Mouse (Mus musculus): ENCODE data around the gene Hist1h2bk.

Gene Hist1h2bk

DNA sequence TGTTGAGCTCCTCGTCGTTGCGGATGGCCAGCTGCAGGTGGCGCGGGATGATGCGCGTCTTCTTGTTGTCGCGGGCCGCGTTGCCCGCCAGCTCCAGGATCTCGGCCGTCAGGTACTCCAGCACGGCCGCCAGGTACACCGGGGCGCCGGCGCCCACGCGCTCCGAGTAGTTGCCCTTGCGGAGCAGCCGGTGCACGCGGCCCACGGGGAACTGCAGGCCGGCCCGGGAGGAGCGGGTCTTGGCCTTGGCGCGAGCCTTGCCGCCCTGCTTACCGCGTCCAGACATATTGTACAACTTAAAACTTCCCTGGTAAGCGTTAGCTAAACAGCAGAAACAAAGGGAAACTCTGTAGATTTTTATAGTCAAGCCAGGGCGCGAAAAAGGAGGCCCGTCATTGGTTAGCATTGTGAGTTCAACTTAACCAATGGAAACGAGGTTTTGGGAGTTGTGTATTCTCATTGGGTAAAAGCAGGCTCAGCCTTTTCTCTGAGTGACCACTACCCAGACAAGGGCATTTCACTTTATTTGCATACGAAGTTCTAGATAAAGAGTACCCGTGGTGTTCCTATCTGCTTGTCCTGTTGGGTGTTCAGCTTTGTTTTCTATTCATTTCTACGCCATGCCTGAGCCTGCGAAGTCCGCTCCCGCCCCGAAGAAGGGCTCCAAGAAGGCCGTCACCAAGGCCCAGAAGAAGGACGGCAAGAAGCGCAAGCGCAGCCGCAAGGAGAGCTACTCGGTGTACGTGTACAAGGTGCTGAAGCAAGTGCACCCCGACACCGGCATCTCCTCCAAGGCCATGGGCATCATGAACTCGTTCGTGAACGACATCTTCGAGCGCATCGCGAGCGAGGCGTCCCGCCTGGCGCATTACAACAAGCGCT, at the start of gene Hist1h2bk, which contains the start of gene Hist1h2ah:
Gene Hist1h2bk, plus strand, starts transcription at position 604 of the 882 bp plus-strand sequence.
Gene Hist1h2ah, minus strand, starts transcription at position 302 of the 882 bp plus-strand sequence.
- in situ Hi-C loops (cut with MboI; ENCODE audit: low pct_unique_long_range_greater_than_20kb in 1 of 2, low sequenced_read_pairs in 2 of 2, unreplicated experiment in 1 of 2): loop anchor here (10.0 to 25.0 kb wide), 4 partner anchors 173 to 1702 kb away; partner anchors contain the start of genes Hist1h1c (in 1 of the 2), Hist1h2ai (in 1 of the 2), Hist1h2bb (in 1 of the 2) and Hist1h2bl (in 1 of the 2)

DNA sequence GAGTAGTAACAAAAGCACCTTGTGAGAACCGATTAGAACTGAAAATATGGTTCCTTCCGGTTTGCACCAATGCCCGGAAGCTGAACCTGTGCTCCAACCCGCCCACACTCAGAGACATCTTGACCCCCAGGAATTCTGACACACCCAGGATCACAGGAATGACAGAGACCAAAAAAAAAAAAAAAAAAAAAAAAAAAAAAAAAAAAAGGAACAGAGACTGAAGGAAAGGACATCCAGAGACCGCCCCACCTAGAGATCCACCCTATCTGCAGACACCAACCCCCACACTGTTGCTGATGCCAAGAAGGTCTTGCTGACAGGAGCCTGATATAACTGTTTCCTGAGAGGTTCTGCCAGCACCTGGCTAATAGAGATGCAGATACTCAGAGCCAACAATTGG, 43.1 kb upstream of the Hist1h2bk start:
- in situ Hi-C loops (cut with MboI; ENCODE audit: low pct_unique_long_range_greater_than_20kb in 1 of 2, low sequenced_read_pairs in 2 of 2, unreplicated experiment in 1 of 2): no loop called here

DNA sequence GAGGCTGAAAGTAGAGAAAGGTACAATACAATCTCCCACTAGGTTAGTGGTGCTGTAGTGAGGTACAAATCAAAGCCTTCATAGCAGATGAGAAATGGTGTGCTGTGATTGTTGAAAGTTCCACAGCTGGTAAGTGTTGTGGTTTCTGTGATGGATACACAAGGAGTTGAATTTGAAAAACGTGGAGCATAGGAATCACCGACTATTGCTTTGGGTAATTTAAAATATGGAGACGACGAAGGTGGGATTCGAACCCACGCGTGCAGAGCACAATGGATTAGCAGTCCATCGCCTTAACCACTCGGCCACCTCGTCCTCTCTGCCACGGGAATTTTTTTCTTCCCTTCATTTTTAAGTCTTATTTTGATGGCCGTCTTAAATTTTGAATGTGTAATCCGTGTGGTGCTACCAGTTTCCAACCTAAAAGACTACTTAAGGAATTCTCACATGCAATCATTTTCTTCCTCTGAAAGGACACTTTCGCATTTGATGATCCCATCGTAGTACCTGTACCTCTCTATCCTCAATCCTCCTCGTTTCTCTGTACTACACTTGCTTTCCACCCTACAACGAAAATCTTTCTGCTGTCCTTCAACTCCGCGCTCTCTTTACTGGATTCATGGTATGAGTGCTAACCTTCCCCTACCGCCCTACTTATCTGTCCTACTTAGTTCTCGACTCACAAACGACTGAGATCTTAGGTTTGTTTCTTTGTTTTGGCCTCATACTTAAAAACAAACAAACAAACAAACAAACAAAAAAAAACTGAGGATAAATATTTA, 41.5 kb upstream of the Hist1h2bk start:
- in situ Hi-C loops (cut with MboI; ENCODE audit: low pct_unique_long_range_greater_than_20kb in 1 of 2, low sequenced_read_pairs in 2 of 2, unreplicated experiment in 1 of 2): no loop called here

DNA sequence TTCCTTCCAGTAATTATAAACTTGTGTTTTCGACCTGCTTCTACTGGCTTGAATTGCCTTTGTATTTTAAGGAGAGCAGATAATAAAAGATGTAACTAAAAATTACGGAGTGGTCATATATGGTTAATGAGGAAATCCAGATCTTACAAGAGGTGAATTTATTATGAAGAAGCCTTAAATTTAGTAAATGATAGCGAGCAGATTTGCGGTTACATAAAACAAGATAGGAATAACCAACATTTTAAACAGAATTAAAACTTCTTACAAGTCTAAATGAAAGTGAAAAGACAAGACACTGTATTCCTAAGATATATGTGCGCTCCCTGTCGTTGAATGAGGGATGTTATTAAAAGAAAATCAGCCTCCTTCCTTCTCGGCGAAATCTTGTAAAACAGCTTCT, 40.8 kb upstream of the Hist1h2bk start:
- in situ Hi-C loops (cut with MboI; ENCODE audit: low pct_unique_long_range_greater_than_20kb in 1 of 2, low sequenced_read_pairs in 2 of 2, unreplicated experiment in 1 of 2): no loop called here

DNA sequence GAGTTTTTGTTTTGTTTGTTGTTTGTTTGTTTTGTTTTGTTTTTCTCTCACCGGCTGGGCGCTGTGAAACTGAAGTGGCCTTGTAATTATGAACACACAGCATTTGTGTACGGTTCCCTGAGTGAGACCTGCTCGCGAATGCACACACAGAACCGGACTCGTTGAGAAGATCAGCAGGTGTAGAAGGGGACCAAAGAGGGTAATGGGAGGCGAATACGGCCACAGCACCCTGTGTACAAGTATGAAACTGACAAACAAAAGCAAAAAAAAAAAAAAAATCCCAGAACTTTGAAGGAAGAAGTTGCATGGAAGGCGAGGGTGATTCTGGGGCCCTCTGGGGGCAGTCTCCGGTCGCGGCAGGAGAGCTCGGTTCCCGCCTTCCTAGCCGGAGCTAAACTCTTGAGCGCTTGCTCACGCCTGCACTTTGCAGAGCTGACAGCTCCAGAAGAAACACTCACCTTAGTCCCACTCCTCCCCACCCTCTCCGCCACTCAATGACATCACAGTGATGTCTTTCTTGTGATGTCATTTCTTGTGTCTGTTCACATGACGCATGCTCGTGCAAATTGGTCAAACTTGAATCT, 40.2 kb upstream of the Hist1h2bk start:
- in situ Hi-C loops (cut with MboI; ENCODE audit: low pct_unique_long_range_greater_than_20kb in 1 of 2, low sequenced_read_pairs in 2 of 2, unreplicated experiment in 1 of 2): no loop called here

DNA sequence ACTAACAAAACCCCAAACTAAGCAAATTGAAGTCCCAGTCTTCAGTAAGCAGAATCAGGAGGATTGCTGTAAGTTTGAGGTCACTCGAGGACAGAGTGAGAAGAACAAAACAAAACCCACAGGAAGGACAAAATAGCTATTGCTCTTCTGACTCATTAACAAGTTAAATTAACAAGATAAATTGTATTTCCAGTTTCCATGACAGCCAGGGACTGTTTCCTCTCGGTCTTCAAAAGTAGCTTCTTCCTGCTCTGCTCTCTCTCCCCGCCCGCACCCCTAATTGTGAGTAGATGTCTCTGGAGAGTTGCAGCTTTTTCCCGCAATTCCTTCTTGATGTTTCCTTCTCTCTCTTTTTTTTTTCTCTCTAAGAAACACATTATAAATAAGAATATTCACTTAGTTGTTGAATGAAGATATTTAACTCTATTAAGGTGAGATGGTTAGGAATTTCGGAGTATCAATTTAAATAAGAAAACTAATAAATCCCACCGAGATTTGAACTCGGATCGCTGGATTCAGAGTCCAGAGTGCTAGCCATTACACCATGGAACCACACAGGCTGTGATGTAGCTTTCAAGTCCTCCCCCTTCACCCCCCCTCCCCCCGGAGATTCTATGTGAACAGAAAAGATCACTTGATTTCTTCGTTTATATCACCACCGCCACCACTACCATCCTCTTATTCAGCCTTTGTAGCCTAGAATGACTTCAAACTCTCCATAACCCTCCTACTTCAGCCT, 39.4 kb upstream of the Hist1h2bk start:
- in situ Hi-C loops (cut with MboI; ENCODE audit: low pct_unique_long_range_greater_than_20kb in 1 of 2, low sequenced_read_pairs in 2 of 2, unreplicated experiment in 1 of 2): no loop called here

DNA sequence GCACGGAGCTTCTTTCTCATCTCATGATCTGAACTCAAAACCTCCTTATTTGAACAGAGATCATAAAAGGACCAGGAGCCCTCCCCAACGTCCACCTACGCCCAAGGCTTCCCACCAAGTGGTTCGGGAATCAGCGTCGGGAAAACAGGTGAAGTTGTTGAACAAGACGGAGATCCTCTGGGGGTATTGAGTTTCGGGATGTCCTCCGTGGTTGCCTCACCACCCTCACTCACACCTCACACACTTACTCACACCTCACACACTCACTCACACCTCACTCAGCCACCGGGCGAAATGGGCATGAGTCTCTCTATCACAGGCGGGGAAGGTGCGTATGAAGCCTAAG, 38.9 kb upstream of the Hist1h2bk start:
- in situ Hi-C loops (cut with MboI; ENCODE audit: low pct_unique_long_range_greater_than_20kb in 1 of 2, low sequenced_read_pairs in 2 of 2, unreplicated experiment in 1 of 2): no loop called here

DNA sequence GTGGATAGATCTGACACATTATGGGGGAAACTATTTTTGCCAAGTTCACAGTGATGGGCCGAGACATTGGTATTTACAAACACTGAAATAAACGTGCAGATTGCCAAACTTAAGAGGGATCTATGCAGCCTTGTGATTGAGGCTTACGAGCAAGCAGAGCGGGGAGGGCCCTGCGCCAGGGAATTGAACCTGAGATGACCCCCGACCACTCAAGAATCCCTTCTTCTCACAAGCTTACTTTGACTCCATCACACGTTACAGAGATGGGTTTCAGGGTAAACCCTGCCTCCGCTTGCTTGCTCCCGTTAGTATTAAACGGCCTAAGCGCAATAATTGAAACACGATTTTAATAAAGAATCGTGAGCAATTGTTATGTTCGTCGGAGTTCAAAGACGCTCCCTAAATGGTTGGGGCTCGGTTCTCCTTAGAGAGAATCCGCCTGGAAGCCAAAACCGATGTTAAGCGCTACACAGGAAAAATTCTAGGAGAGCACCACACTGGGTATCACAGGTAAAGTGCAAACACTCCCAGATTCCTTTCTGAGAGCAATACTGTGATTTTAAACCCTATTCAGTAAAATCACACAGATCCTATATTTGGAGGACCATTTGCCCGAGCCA, 38.4 kb upstream of the Hist1h2bk start:
- in situ Hi-C loops (cut with MboI; ENCODE audit: low pct_unique_long_range_greater_than_20kb in 1 of 2, low sequenced_read_pairs in 2 of 2, unreplicated experiment in 1 of 2): no loop called here

DNA sequence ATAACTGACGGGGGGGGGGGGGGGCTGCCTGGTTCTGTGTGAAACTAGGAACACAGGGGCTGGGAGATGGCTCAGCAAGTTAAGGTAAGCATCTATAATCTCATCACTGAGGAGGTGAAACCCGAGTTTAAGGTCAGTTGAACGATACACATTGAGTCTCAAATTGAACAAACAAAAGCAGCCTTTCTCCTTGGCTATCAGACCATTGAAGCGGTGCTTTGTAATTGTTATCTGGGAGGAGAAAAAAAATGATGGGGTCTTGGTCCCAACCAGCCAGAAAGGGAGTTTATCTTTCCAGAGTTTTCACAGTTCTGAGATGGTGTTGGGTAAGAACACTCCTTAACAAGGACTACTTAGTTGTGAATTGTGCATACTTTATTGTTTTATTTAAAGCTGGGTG, 37.8 kb upstream of the Hist1h2bk start:
- in situ Hi-C loops (cut with MboI; ENCODE audit: low pct_unique_long_range_greater_than_20kb in 1 of 2, low sequenced_read_pairs in 2 of 2, unreplicated experiment in 1 of 2): no loop called here

DNA sequence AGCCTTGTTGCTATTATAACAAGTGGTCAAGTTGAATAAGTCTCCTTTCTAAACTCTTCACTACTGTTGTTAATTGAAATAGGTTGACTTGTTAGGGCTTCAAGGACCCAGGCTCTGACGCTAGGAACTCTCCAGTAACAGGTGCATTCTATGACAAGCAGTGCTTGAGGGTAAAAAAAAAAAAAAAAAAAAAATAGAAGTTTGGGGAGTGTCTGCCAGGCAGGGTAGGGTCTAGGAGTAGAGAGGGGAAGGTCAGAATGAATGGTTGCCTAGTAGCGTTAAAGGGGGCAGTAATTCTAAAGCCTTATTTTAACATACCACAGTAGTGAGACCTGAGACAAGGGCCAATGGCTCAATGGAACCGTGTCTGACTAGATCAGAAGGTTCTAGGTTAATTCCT, 37.3 kb upstream of the Hist1h2bk start:
- in situ Hi-C loops (cut with MboI; ENCODE audit: low pct_unique_long_range_greater_than_20kb in 1 of 2, low sequenced_read_pairs in 2 of 2, unreplicated experiment in 1 of 2): no loop called here

DNA sequence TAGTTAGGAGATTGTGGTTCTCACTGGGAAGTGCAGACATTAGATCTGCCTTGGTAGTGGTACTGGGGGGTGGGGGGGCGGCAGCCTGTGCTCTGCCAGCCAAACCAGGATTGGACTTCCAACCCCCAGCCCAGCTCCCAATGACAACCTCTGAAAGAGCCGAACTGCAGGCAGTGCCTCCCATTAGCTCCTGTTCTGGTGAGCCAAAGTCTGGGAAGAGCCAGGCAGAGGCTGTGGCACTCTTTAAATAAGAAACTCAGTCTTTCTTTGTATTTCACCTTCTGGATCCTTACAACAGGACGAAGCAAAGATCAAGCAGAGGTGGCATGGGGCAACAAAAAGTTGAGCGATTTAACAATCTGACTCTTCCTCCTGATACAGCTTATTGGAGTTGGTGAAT, 36.5 kb upstream of the Hist1h2bk start:
- in situ Hi-C loops (cut with MboI; ENCODE audit: low pct_unique_long_range_greater_than_20kb in 1 of 2, low sequenced_read_pairs in 2 of 2, unreplicated experiment in 1 of 2): no loop called here

DNA sequence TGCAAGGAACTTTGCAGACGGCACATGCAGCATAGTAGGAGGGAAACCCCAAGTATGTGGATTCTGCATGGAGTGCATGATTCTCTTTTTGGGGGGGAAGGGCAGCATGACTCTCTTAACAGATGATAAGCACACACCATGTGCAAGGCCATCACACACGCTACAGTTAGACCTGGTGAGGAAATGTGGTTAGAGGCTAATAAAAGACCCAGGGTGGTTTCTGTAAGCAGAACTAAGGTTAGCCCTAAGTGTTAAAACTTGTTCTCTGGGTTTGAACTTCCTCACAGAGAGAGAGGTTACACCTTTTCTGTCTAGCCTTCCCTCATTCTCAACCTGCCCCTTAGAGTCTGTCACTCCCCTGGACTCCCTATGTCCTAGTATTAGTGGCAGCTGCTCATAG, 34.3 kb upstream of the Hist1h2bk start:
- in situ Hi-C loops (cut with MboI; ENCODE audit: low pct_unique_long_range_greater_than_20kb in 1 of 2, low sequenced_read_pairs in 2 of 2, unreplicated experiment in 1 of 2): loop anchor here (25.0 kb wide), 2 partner anchors 739 to 764 kb away; no protein-coding TSS in a partner anchor

DNA sequence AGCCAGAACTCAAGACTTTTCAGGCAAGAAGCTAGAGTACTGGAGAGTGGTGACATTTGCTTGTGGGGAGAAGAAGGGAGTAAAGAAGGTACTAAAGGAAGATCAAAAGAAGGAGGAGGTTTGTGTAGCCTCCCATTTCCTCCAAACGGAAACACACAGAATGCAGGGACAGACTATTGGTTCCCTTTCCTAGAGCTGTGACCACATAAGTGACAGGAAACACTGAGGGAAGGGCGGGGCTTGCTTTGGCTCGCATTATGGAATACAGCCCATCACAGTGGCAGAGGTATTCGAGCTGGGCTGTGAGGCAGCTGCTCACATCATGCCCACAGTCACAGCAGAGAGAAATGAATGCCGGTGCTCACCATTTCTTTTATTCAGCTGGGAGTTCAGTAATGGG, 33.8 kb upstream of the Hist1h2bk start:
- in situ Hi-C loops (cut with MboI; ENCODE audit: low pct_unique_long_range_greater_than_20kb in 1 of 2, low sequenced_read_pairs in 2 of 2, unreplicated experiment in 1 of 2): loop anchor here (25.0 kb wide), 2 partner anchors 740 to 765 kb away; no protein-coding TSS in a partner anchor

DNA sequence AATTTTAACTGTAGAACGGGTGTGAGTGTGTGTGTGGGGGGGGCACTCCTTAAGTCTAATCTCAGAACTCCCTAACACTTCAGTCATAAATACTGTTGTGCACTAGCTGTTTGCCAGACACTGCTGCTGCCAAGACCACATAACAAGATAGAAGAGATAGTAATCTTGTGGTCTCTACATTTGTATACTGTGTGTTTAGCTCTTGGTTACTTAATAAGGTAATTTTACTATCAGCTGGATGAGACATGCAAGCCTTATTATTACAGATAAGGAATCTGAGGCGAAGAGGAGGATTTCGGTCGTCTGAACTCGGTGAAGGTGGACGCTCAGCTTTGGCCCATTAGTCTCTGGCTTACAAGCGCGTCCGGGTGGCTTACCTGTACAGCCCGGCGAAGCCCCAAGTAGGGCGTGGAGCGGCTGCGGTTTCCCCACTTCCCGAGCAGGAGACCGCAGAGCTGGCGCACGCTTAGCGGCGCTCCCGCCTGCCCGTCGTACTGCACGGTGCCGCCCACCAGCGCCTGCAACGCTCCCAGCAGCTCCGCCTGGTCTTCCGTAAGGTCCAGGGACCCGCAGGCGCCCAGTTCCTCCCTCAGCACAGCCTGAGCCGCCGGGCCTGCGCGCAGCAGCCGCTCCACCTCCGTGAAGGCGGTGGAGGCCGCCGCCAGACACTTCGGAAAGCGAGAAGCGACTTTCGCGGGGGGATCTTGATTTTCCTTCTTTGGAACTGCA, 29.9 kb upstream of the Hist1h2bk start:
- in situ Hi-C loops (cut with MboI; ENCODE audit: low pct_unique_long_range_greater_than_20kb in 1 of 2, low sequenced_read_pairs in 2 of 2, unreplicated experiment in 1 of 2): loop anchor here (25.0 kb wide), 2 partner anchors 743 to 768 kb away; no protein-coding TSS in a partner anchor

DNA sequence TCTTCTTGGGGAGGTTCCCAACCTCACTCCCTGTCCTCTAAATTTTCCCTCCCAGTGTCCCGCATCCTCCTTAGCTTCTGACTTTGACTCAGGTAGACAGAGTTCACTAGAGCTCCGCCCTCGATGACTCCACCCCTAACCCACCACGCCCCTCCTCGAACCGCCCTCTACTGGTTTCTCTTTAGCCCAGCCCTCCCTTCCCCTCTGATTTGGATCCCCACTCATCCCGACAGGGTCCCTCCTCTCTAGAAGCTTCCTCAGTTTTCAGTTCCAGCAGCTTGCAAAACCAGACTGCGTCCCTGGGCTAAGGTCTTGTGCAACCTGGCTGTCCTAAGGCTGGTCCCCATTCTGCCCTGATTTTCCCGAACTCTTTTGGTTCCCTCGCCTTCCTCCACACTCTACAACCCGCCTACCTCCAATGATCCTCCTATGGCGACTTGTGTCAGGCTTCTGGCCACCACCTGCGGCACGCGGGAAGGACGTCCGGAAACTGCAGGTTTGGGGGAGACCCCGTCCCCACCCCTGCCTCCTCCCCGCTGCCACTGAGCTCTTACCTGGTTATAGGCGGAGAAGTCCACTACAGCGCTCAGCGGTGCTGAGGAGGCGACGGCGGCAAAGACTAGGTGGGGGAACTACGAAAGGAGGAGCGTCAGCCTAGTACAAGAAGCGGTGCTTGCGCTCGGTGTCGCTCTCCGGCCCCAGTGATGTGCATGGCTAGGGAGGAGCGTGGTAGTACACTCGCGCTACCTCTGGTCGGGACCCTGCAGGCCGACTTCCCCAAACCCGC, 29.1 kb upstream of the Hist1h2bk start:
- in situ Hi-C loops (cut with MboI; ENCODE audit: low pct_unique_long_range_greater_than_20kb in 1 of 2, low sequenced_read_pairs in 2 of 2, unreplicated experiment in 1 of 2): loop anchor here (25.0 kb wide), 2 partner anchors 744 to 769 kb away; no protein-coding TSS in a partner anchor

DNA sequence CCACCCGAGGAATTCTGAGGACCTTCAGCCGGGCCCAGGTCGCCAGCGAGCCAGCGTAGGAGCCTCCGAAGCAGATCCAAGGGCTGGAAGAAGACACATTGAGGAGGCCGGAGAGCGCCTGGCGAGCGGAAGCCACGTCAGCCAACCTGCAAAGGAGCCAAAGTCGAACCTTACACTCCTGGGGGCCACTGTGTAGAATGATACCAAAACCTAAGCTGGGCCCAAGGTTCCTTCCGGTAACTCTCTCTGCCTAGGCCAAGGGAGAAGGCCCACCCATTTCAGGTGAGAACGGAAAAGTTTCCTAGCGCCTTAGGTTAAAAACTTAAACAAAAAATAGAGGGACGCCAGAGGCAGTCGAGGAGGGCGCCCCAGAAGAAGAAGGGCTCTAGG, 28.6 kb upstream of the Hist1h2bk start:
- in situ Hi-C loops (cut with MboI; ENCODE audit: low pct_unique_long_range_greater_than_20kb in 1 of 2, low sequenced_read_pairs in 2 of 2, unreplicated experiment in 1 of 2): loop anchor here (25.0 kb wide), 2 partner anchors 745 to 770 kb away; no protein-coding TSS in a partner anchor

All from mouse embryonic stem cell (cell line).